9 mouse cellular contexts compared by ENCODE assay signal in genomic region chr16:28564075-28564715, GRCm38 (mm10).
DNase-seq lines count a peak whose midpoint lies in the region; ATAC-seq lines count a peak whose summit lies in the region.
"Had no signal": no experiment of that assay in that cellular context is flagged by ENCODE, and none has a peak within 500 bp of the region (broad histone marks: within the 10 kb centered on the region; RNA-seq: fewer than 3 reads in every experiment).

No protein-coding gene starts in this region.

- no peaks in the 10 kb centered on the region for H3K36me3 ChIP-seq in embryonic facial prominence, embryonic 11.5 days (replicated peaks; ENCODE audit: control insufficient read depth, insufficient read depth, low read depth, low read length)
- no peaks in the 10 kb centered on the region for H3K36me3 ChIP-seq in hindbrain, embryonic 14.5 days (replicated peaks; ENCODE audit: control insufficient read depth, insufficient read depth)
- H3K36me3 ChIP-seq in limb, embryonic 15.5 days, result no peaks in the 10 kb centered on the region
- H3K36me3 ChIP-seq in neural tube, embryonic 13.5 days, result no peaks in the 10 kb centered on the region

- peak overlapping the region; percentile 60 for H3K4me3 ChIP-seq in embryonic facial prominence, embryonic 11.5 days (ENCODE audit: low read depth, low read length)
- peak overlapping the region; percentile 69 for H3K4me3 ChIP-seq in hindbrain, embryonic 14.5 days (replicated peaks; ENCODE audit: low read length)
- peak overlapping the region; percentile 49 for H3K4me3 ChIP-seq in limb, embryonic 15.5 days
- H3K4me3 ChIP-seq in neural tube, embryonic 13.5 days, result peak overlapping the region; percentile 70

- H3K9ac ChIP-seq in embryonic facial prominence, embryonic 11.5 days (replicated peaks; ENCODE audit: low read length), result no peak overlapping the region; the same call in 1 of the 2 replicates
- peak overlapping the region; percentile 57 for H3K9ac ChIP-seq in hindbrain, embryonic 14.5 days
- H3K9ac ChIP-seq in limb, embryonic 15.5 days, result no peak overlapping the region
- H3K9ac ChIP-seq in neural tube, embryonic 13.5 days, result peak overlapping the region; percentile 66

- no peak overlapping the region for H3K27ac ChIP-seq in embryonic facial prominence, embryonic 11.5 days (replicated peaks; ENCODE audit: low read depth, low read length)
- no peak overlapping the region for H3K27ac ChIP-seq in hindbrain, embryonic 14.5 days
- no peak overlapping the region for H3K27ac ChIP-seq in limb, embryonic 15.5 days
- H3K27ac ChIP-seq in neural tube, embryonic 13.5 days (replicated peaks), result no peak overlapping the region

- H3K27me3 ChIP-seq in embryonic facial prominence, embryonic 11.5 days (ENCODE audit: control insufficient read depth, insufficient read depth, low read length), result peaks cover 20% of the 10 kb centered on the region
- H3K27me3 ChIP-seq in hindbrain, embryonic 14.5 days (ENCODE audit: control insufficient read depth, insufficient read depth, low read length), result peaks cover 45% of the 10 kb centered on the region
- H3K27me3 ChIP-seq in limb, embryonic 15.5 days, result peaks cover 38% of the 10 kb centered on the region
- peaks cover 56% of the 10 kb centered on the region for H3K27me3 ChIP-seq in neural tube, embryonic 13.5 days

- whole genome bisulfite sequencing in embryonic facial prominence, embryonic 11.5 days, result under 1% methylated on average over 45 of the region's 45 CpGs
- WGBS in hindbrain, embryonic 14.5 days, result under 1% methylated on average over 45 of the region's 45 CpGs
- WGBS in limb, embryonic 15.5 days, result under 1% methylated on average over 44 of the region's 45 CpGs
- WGBS in neural tube, embryonic 13.5 days, result under 1% methylated on average over 45 of the region's 45 CpGs

- DNase-seq in gastrocnemius, postnatal 14 days, result peak; percentile 13
- no peak for DNase-seq in gastrocnemius, postnatal 25 days
- DNase-seq in NIH3T3 (ENCODE audit: low read depth), result peak; percentile 56
- peak; percentile 90 for DNase-seq in embryonic facial prominence, embryonic 11.5 days (ENCODE audit: low spot score)
- DNase-seq in hindbrain, embryonic 14.5 days (ENCODE audit: low spot score), result peak; percentile 67

- H3K9me3 ChIP-seq in embryonic facial prominence, embryonic 11.5 days (replicated peaks; ENCODE audit: control insufficient read depth, low read length), result no peaks in the 10 kb centered on the region
- H3K9me3 ChIP-seq in hindbrain, embryonic 14.5 days (ENCODE audit: control insufficient read depth, low read length), result no peaks in the 10 kb centered on the region
- no peaks in the 10 kb centered on the region for H3K9me3 ChIP-seq in limb, embryonic 15.5 days
- H3K9me3 ChIP-seq in neural tube, embryonic 13.5 days, result no peaks in the 10 kb centered on the region

- H3K4me2 ChIP-seq in embryonic facial prominence, embryonic 11.5 days (ENCODE audit: low read depth, low read length), result peak overlapping the region; percentile 99
- peak overlapping the region; percentile 91 for H3K4me2 ChIP-seq in hindbrain, embryonic 14.5 days (replicated peaks)
- H3K4me2 ChIP-seq in limb, embryonic 15.5 days, result peak overlapping the region; percentile 97
- H3K4me2 ChIP-seq in neural tube, embryonic 13.5 days, result peak overlapping the region; percentile 99

- intact Hi-C loops in gastrocnemius, postnatal 14 days (cut with DNase I; ENCODE audit: low total_unique reads), result no loop called here

- ATAC-seq in embryonic facial prominence, embryonic 11.5 days (replicated peaks; ENCODE audit: insufficient number of reproducible peaks, low FRiP score, low TSS enrichment, low read depth), result peak; percentile 65
- ATAC-seq in hindbrain, embryonic 14.5 days (ENCODE audit: low FRiP score), result peak; percentile 76
- peak; percentile 24; the same call in 1 of the 2 replicates for ATAC-seq in limb, embryonic 15.5 days (ENCODE audit: insufficient number of reproducible peaks, low FRiP score, low TSS enrichment, low read depth)
- ATAC-seq in neural tube, embryonic 13.5 days (ENCODE audit: low read depth), result peak; percentile 79
- no peak for ATAC-seq in inflammation-experienced regulatory T-cells, adult 6 months
- ATAC-seq: Patski had no signal

- no peaks in the 10 kb centered on the region for H3K4me1 ChIP-seq in embryonic facial prominence, embryonic 11.5 days (ENCODE audit: control insufficient read depth, insufficient read depth, low read length)
- H3K4me1 ChIP-seq in hindbrain, embryonic 14.5 days (replicated peaks; ENCODE audit: control insufficient read depth, insufficient read depth, low read length), result no peaks in the 10 kb centered on the region
- H3K4me1 ChIP-seq in limb, embryonic 15.5 days, result peaks cover 13% of the 10 kb centered on the region
- H3K4me1 ChIP-seq in neural tube, embryonic 13.5 days (replicated peaks), result peaks cover 14% of the 10 kb centered on the region

Comparison
In these comparisons a context has a peak if more than half of its experiments do, and no peak if none do; other contexts are left out.
1. H3K9ac ChIP-seq: peak in hindbrain, embryonic 14.5 days (single experiment) and neural tube, embryonic 13.5 days (single experiment); none in embryonic facial prominence, embryonic 11.5 days (single experiment) and limb, embryonic 15.5 days (single experiment).
2. Peak in every context shown above with its lines, with median percentiles within 50 percentile points of each other: H3K4me2 ChIP-seq and H3K4me3 ChIP-seq.